Mouse (Mus musculus) embryonic facial prominence, embryonic 14.5 days (tissue): ENCODE data around the gene Atp2b1. TPM values are rescaled to one million over a fixed set of nuclear protein-coding genes. Genes with fewer than 3 reads are reported as not detected.
A peak's percentile ranks its signal among the peaks of the same experiment; 100 is the strongest.

Experiments
- ATAC-seq: fragments of 200-750 bp; cut with Nextera tagmentation; 2 replicates; pipeline ENCODE4 v1.8.0; 2017; ENCODE audit warnings: low read depth, moderate number of reproducible peaks, moderate TSS enrichment
- DNase-seq: peaks from one replicate; pipeline ENCODE4 v3.0.0-alpha.2; 2015; ENCODE audit warnings: low spot score
- H3K27ac ChIP-seq: fragments of 300-500 bp; sonication (generic); replicated peaks from 2 replicates; pipeline ENCODE4 v1.5.1; 2014; ENCODE audit warnings: low read depth, mild to moderate bottlenecking, low read length, moderate library complexity
- H3K27me3 ChIP-seq: fragments of 300-500 bp; sonication (generic); replicated peaks from 2 replicates; pipeline ENCODE4 v1.6.1; 2014; ENCODE audit warnings: low read length; ENCODE audit not compliant: control insufficient read depth, insufficient read depth
- H3K36me3 ChIP-seq: fragments of 300-500 bp; sonication (generic); 2 replicates; pipeline ENCODE4 v1.6.1; 2014; ENCODE audit warnings: low read length, mixed read lengths; ENCODE audit not compliant: control insufficient read depth, insufficient read depth
- H3K4me1 ChIP-seq: fragments of 300-500 bp; sonication (generic); 2 replicates; pipeline ENCODE4 v1.6.1; 2014; ENCODE audit warnings: antibody characterized with exemption, low read length; ENCODE audit not compliant: control insufficient read depth, insufficient read depth
- H3K4me2 ChIP-seq: fragments of 300-500 bp; sonication (generic); 2 replicates; pipeline ENCODE4 v1.6.1; 2014; ENCODE audit warnings: low read depth, mild to moderate bottlenecking, low read length, moderate library complexity, mixed read lengths
- H3K4me3 ChIP-seq: fragments of 300-500 bp; sonication (generic); 2 replicates; pipeline ENCODE4 v1.5.1; 2014; ENCODE audit warnings: low read depth, mild to moderate bottlenecking, low read length
- H3K9ac ChIP-seq: fragments of 300-500 bp; sonication (generic); 2 replicates; pipeline ENCODE4 v1.6.1; 2014; ENCODE audit warnings: low read depth, mild to moderate bottlenecking, low read length, moderate library complexity, mixed read lengths
- H3K9me3 ChIP-seq: fragments of 300-500 bp; sonication (generic); 2 replicates; pipeline ENCODE4 v1.6.1; 2016; ENCODE audit warnings: low read length; ENCODE audit not compliant: control insufficient read depth
- WGBS: fragments of 180-500 bp; shearing (Covaris S2); extraction: QIAGEN DNeasy Blood & Tissue Kit; methylation state at CpG from one replicate; pipeline ENCODE4 v1.1.7; 2014; 5-methylcytosine and 5-hydroxymethylcytosine counted together
- polyA plus RNA-seq: library from polyadenylated mRNA; unstranded; fragments of >200 nt; fragmentation: Nextera tagmentation; extraction: Ambion mirVana; gene quantifications from 2 replicates; pipeline ENCODE4 v1.2.1, GENCODE M21; 2014

Gene Atp2b1
- polyA plus RNA-seq, 1 experiment from 2014 or later: 105 TPM

- Histone ChIP-seq H3K4me2 (no peak overlapping the region), H3K36me3 (no peaks in the 10 kb centered on the region), H3K9me3 (no peaks in the 10 kb centered on the region), H3K9ac (no peak overlapping the region), H3K4me1 (peaks cover 4% of the 10 kb centered on the region), H3K27me3 (no peaks in the 10 kb centered on the region), H3K27ac (no peak overlapping the region), H3K4me3 (no peak overlapping the region)
- ATAC-seq: no peak
- WGBS: 85% methylated on average over 5 of the region's 5 CpGs
- DNase-seq: no peak
Measured at GRCm38 (mm10) chr10:98948096-98948495, 33.9 kb downstream of the Atp2b1 start.

GRCm38 (mm10) chr10:98949750-98950149 lies 35.5 kb downstream of the Atp2b1 start:
- peaks cover 4% of the 10 kb centered on the region for H3K4me1 ChIP-seq
- H3K9me3 ChIP-seq: no peaks in the 10 kb centered on the region
- no peak for DNase-seq
- H3K4me2 ChIP-seq: no peak overlapping the region
- H3K27ac ChIP-seq: no peak overlapping the region
- WGBS: 69% methylated on average over 1 of the region's 1 CpGs
- H3K27me3 ChIP-seq: no peaks in the 10 kb centered on the region
- H3K4me3 ChIP-seq: no peak overlapping the region
- ATAC-seq: no peak
- no peak overlapping the region for H3K9ac ChIP-seq
- no peaks in the 10 kb centered on the region for H3K36me3 ChIP-seq

- Histone ChIP-seq H3K27me3 (no peaks in the 10 kb centered on the region), H3K27ac (no peak overlapping the region), H3K9ac (no peak overlapping the region), H3K4me1 (peaks cover 4% of the 10 kb centered on the region), H3K9me3 (no peaks in the 10 kb centered on the region), H3K4me2 (no peak overlapping the region), H3K36me3 (no peaks in the 10 kb centered on the region), H3K4me3 (no peak overlapping the region)
- WGBS: 82% methylated on average over 17 of the region's 17 CpGs
- DNase-seq: no peak
- ATAC-seq: no peak
Measured at GRCm38 (mm10) chr10:98951286-98952270, 37.4 kb downstream of the Atp2b1 start.

- no peak overlapping the region for H3K4me3 ChIP-seq
- no peaks in the 10 kb centered on the region for H3K9me3 ChIP-seq
- 88% methylated on average over 12 of the region's 12 CpGs for WGBS
- no peak overlapping the region for H3K9ac ChIP-seq
- no peak overlapping the region for H3K27ac ChIP-seq
- ATAC-seq: no peak
- peaks cover 12% of the 10 kb centered on the region for H3K4me1 ChIP-seq
- no peaks in the 10 kb centered on the region for H3K36me3 ChIP-seq
- no peaks in the 10 kb centered on the region for H3K27me3 ChIP-seq
- H3K4me2 ChIP-seq: no peak overlapping the region
- no peak for DNase-seq
Measured at GRCm38 (mm10) chr10:98954230-98954993, 40.2 kb downstream of the Atp2b1 start.

- no peaks in the 10 kb centered on the region for H3K36me3 ChIP-seq
- no peak for ATAC-seq
- no peak overlapping the region for H3K9ac ChIP-seq
- no peak overlapping the region for H3K4me2 ChIP-seq
- no peaks in the 10 kb centered on the region for H3K9me3 ChIP-seq
- H3K4me3 ChIP-seq: no peak overlapping the region
- WGBS: 85% methylated on average over 3 of the region's 3 CpGs
- no peak overlapping the region for H3K27ac ChIP-seq
- no peak for DNase-seq
- peaks cover 16% of the 10 kb centered on the region for H3K4me1 ChIP-seq
- H3K27me3 ChIP-seq: no peaks in the 10 kb centered on the region
Measured at GRCm38 (mm10) chr10:98956124-98956523, 41.9 kb downstream of the Atp2b1 start.

GRCm38 (mm10) chr10:98958752-98959151 lies 44.5 kb downstream of the Atp2b1 start:
- Histone ChIP-seq H3K9ac (no peak overlapping the region), H3K27me3 (no peaks in the 10 kb centered on the region), H3K4me1 (peaks cover 24% of the 10 kb centered on the region), H3K9me3 (no peaks in the 10 kb centered on the region), H3K27ac (no peak overlapping the region), H3K36me3 (no peaks in the 10 kb centered on the region), H3K4me2 (no peak overlapping the region), H3K4me3 (no peak overlapping the region)
- ATAC-seq: no peak
- no peak for DNase-seq
- 36% methylated on average over 4 of the region's 4 CpGs for WGBS

- DNase-seq (peak; percentile 72), ATAC-seq (peak; percentile 60; the same call in 1 of the 2 replicates)
- no peaks in the 10 kb centered on the region for H3K9me3 ChIP-seq
- H3K4me1 ChIP-seq: peaks cover 24% of the 10 kb centered on the region
- H3K4me2 ChIP-seq: no peak overlapping the region
- H3K4me3 ChIP-seq: no peak overlapping the region
- H3K27ac ChIP-seq: no peak overlapping the region
- no peaks in the 10 kb centered on the region for H3K36me3 ChIP-seq
- 35% methylated on average over 6 of the region's 6 CpGs for WGBS
- H3K27me3 ChIP-seq: no peaks in the 10 kb centered on the region
- no peak overlapping the region for H3K9ac ChIP-seq
Measured at GRCm38 (mm10) chr10:98959385-98959784, 45.2 kb downstream of the Atp2b1 start.

GRCm38 (mm10) chr10:98960911-98961310 lies 46.7 kb downstream of the Atp2b1 start:
- no peaks in the 10 kb centered on the region for H3K36me3 ChIP-seq
- DNase-seq (no peak), ATAC-seq (no peak)
- no peak overlapping the region for H3K4me2 ChIP-seq
- H3K27me3 ChIP-seq: no peaks in the 10 kb centered on the region
- 34% methylated on average over 5 of the region's 5 CpGs for WGBS
- no peaks in the 10 kb centered on the region for H3K9me3 ChIP-seq
- no peak overlapping the region for H3K9ac ChIP-seq
- H3K27ac ChIP-seq: no peak overlapping the region
- H3K4me3 ChIP-seq: no peak overlapping the region
- H3K4me1 ChIP-seq: peaks cover 24% of the 10 kb centered on the region
